Mouse (Mus musculus): Measurements from ENCODE around the gene Fzd5. TPM values are rescaled to one million over a fixed set of nuclear protein-coding genes. Genes with fewer than 3 reads are reported as not detected.

The Fzd5 gene
- total RNA-seq, 4 experiments from 2014 or later, result 3.9 to 4.4 (median 4.3) TPM

DNA sequence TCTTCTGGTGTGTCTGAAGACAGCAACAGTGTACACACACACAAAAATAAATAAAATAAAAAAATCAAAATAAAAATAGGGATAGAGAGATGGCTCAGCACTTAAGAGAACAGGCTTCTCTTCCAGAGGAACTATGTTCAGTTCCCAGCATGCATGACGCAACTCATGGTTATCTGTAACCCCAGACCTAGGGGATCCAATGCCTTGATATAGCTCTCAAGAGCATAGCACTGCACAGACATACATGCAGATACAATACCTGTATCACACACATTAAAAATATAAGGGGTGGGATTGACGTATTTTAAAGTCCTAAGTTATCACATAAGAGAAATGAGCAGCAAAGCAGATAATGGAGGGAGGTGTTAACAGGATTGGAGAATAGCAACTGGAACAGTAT, 53.1 kb downstream of the Fzd5 start:
- DNase-seq (ENCODE audit: low spot score), result no peak

DNA sequence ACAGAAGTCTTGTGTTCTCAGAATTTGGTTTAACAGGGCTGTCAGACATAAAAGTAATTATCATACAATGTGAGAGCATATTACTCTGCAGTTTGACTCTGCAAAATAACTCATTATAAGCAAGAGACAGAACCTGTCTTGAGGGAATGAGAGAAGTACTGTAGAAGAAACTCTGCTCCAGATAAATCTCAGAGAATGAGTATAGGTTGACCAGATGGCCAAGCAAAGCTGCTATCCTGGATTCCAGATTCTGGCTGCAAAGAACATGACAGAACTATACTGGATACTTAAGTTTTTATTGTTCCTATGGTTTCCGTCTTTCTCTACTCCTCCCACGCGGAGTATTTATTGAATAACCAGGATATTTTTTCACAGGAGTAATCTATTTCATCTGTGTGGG, 54.5 kb downstream of the Fzd5 start:
- no peak for DNase-seq (ENCODE audit: low spot score)

DNA sequence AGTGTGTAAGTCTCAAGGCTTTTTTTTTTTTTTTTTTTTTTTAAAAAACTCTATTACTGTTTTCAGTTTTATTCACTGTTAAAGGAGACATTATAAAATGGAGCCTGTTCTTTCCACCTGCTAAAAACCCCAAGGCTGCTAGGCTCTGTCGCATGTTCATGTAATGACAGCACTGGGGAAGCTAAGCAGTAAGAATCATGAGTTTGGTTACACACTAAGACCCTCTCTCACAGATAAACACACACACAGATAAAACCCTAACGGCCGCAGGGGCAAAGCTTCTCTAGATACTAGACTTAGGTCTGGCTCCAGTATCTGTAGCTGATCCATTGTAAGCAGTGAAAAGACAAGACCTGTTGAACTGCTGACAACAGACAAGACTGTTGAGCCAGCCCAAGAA, 56.1 kb downstream of the Fzd5 start:
- no peak for DNase-seq (ENCODE audit: low spot score)

Other genes starting within 250 kb of the Fzd5 start
- gene Creb1, start 205.1 kb downstream of the Fzd5 start, total RNA-seq (2022), result 10 to 100 TPM; 21.4 to 31.2 (median 22.8) TPM
- gene Mettl21a, start 120.5 kb downstream of the Fzd5 start, total RNA-seq (2022), result 10 to 100 TPM in 1 of 4 experiments, 1 to 10 TPM in 3; 6.5 to 10.0 (median 7.9) TPM
- gene Ccnyl1, start 47.3 kb downstream of the Fzd5 start, total RNA-seq (2022), result 10 to 100 TPM; 10.3 to 16.9 (median 12.9) TPM
- gene Plekhm3, start 219.1 kb upstream of the Fzd5 start, total RNA-seq (2022), result 1 to 10 TPM; 7.0 to 9.0 (median 8.1) TPM

All from heart, adult 8-10 months (tissue).